Mouse (Mus musculus) v-Abl transformed pro-B cells (cell line): Measurements from ENCODE around the gene Fam207a.

ENCODE experiments used
- in situ Hi-C, 2 experiments: fragments of 400-800 bp; cut with MboI; formaldehyde crosslinking; loops; one replicate each; pipeline ENCODE4 v1.15.1; 2025; ENCODE audit not compliant: unreplicated experiment in 2 of 2

Gene Fam207a

GRCm38 (mm10) chr10:77506961-77507577 lies 8.5 kb downstream of the Fam207a start:
- in situ Hi-C loops, result loop anchor here in 1 of 2 experiments (25.0 kb wide), 1 partner anchor 405 kb away; the partner anchor contains the start of gene Lrrc3

DNA sequence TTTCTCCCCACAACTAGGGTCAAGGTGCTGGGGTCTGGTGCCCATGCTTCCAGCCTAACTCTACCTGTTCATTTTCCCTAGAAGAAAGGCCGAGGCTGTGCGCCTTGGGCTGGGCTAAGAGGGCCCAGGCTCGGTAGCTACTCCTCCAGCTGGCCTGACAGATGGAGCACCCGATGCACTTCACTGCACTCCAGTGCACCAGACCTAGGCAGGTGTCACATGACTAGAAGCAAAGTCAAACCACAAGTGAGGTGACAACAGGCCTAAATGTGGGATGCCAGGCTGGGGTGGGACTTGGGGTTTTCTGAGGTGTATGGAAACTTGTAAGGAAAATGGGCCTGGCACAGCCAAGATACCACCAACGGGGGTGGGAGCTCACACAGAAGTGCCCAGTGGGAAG lies 9.1 kb downstream of the Fam207a start:
- in situ Hi-C loops, result loop anchor here in 1 of 2 experiments (25.0 kb wide), 1 partner anchor 406 kb away; the partner anchor contains the start of gene Lrrc3

DNA sequence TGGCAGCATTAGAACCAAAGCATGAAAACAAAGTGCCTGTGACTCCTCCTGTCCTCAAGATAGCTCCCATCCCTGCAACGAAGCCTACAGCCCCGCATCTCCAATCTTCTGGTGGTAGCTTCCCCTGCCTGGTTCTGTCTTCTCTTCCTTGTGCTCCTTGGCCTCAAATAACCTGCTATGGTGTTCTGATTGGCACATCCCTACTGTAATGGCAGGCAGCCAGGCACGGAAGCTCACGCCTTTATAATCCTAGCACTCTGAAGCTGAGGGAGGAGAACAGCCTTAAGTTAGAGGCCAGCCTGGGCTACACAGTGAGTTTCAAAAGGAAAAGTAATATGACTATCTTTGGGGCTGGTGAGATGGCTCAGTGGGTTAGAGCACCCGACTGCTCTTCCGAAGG lies 11.4 kb downstream of the Fam207a start:
- in situ Hi-C loops, result loop anchor here in 1 of 2 experiments (25.0 kb wide), 1 partner anchor 408 kb away; the partner anchor contains the start of gene Lrrc3

GRCm38 (mm10) chr10:77502967-77503922 lies 12.3 kb downstream of the Fam207a start:
- in situ Hi-C loops, result loop anchor here in 1 of 2 experiments (25.0 kb wide), 1 partner anchor 409 kb away; the partner anchor contains the start of gene Lrrc3

GRCm38 (mm10) chr10:77500636-77501035 lies 14.9 kb downstream of the Fam207a start:
- in situ Hi-C loops, result loop anchor here in 1 of 2 experiments (25.0 kb wide), 1 partner anchor 412 kb away; the partner anchor contains the start of gene Lrrc3

- in situ Hi-C loops, result loop anchor here in 1 of 2 experiments (25.0 kb wide), 1 partner anchor 661 kb away; no protein-coding TSS in a partner anchor
Observed at GRCm38 (mm10) chr10:77498254-77498653, 17.3 kb downstream of the Fam207a start.

GRCm38 (mm10) chr10:77497185-77497584 lies 18.4 kb downstream of the Fam207a start:
- in situ Hi-C loops, result loop anchor here in 1 of 2 experiments (25.0 kb wide), 1 partner anchor 660 kb away; no protein-coding TSS in a partner anchor

GRCm38 (mm10) chr10:77492885-77493284 lies 22.7 kb downstream of the Fam207a start:
- in situ Hi-C loops, result loop anchor here in 1 of 2 experiments (25.0 kb wide), 1 partner anchor 656 kb away; no protein-coding TSS in a partner anchor

DNA sequence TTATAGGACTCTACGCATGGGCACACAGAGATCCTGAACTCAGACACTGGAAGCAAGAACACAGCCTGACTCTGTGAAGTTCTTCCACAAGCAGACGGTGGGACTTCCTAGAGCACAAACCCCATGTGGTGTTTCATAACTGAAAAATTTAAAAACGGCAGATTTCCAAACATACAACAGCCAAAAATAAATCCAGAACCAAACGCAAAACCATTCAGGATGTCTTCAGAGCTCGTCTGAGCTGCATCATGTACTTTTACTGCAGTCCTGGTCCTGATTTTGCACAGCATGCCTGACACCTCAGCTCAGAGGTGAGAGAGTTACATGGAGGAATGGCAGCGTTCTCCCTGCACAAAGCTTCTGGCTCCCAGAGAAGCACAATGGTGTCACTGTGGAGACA lies 24.0 kb downstream of the Fam207a start:
- in situ Hi-C loops, result loop anchor here in 1 of 2 experiments (25.0 kb wide), 1 partner anchor 654 kb away; no protein-coding TSS in a partner anchor

- in situ Hi-C loops, result loop anchor here in 1 of 2 experiments (25.0 kb wide), 1 partner anchor 651 kb away; no protein-coding TSS in a partner anchor
Observed at GRCm38 (mm10) chr10:77488168-77488567, 27.4 kb downstream of the Fam207a start.

- in situ Hi-C loops, result loop anchor here in 1 of 2 experiments (25.0 kb wide), 1 partner anchor 648 kb away; no protein-coding TSS in a partner anchor
Observed at GRCm38 (mm10) chr10:77485786-77486185, 29.8 kb downstream of the Fam207a start.

DNA sequence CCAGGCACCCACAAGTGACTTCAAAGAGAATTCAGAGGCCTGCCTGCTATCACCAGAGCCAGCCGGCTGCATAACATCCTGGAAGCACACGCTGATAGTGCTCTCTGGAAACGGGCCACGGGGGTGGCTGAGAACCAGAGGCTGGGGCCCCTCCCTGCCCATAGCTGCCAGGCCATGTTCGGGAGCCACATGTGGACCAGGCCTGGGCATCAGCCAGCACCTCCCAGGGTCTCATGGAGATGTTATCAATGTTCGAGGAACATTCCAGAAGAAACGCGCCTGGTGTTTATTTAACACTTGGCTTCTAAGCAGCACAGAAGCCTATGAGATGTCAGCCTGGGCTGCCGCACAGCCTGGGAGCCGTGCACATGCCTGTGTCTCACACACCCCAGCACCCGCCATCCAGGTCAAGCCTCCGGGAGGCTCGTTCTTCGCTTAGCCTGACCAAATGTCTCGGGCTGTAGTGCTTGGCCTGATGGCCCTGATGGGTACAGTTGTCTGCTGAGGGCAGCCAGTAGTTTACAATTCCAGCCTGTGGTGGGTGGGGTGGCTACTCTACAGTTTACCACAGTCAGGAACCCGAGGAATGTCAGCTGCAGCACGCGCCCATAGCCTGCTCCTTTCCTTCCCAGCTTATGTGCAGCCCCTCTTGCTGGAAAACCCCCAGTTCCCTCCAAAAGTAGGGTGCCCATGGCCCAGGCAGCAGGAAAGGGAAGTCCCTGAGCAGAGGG lies 31.2 kb downstream of the Fam207a start:
- in situ Hi-C loops, result loop anchor here in 1 of 2 experiments (25.0 kb wide), 1 partner anchor 647 kb away; no protein-coding TSS in a partner anchor

- in situ Hi-C loops, result loop anchor here in 1 of 2 experiments (25.0 kb wide), 1 partner anchor 645 kb away; no protein-coding TSS in a partner anchor
Observed at GRCm38 (mm10) chr10:77481814-77482213, 33.8 kb downstream of the Fam207a start.

GRCm38 (mm10) chr10:77479972-77480371 lies 35.6 kb downstream of the Fam207a start:
- in situ Hi-C loops, result loop anchor here in 1 of 2 experiments (25.0 kb wide), 1 partner anchor 643 kb away; no protein-coding TSS in a partner anchor

- in situ Hi-C loops, result loop anchor here in 1 of 2 experiments (25.0 kb wide), 1 partner anchor 640 kb away; no protein-coding TSS in a partner anchor
Observed at GRCm38 (mm10) chr10:77476907-77477306, 38.7 kb downstream of the Fam207a start.

GRCm38 (mm10) chr10:77472188-77472587 lies 43.4 kb downstream of the Fam207a start:
- in situ Hi-C loops, result no loop called here

- in situ Hi-C loops, result no loop called here
Observed at GRCm38 (mm10) chr10:77471512-77471911, 44.1 kb downstream of the Fam207a start.

GRCm38 (mm10) chr10:77470763-77471162 lies 44.8 kb downstream of the Fam207a start:
- in situ Hi-C loops, result no loop called here

DNA sequence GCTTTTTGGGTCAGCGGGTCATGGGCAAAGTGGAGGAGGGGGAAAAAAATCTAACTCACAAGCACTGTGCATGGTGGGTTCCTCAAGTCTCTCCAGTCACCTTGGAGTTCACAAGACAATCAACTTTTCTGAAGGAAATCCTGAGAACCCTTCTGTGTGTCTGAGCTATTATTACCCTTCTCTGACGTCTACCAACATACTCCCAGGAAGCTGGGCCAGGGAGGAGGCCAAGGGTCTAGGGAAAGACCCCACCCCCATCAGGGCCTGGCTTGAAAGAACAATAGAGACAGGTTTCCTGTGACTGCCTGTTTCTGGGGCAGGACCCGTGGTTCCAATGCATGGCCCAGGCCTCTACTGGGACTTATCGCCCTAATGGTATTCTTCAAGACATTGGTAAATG lies 46.9 kb downstream of the Fam207a start:
- in situ Hi-C loops, result no loop called here
